Mouse (Mus musculus) heart, adult 2 months (tissue): ENCODE results near the gene A630095N17Rik.

ENCODE experiments used
- CTCF ChIP-seq: fragments of 200-600 bp; IDR thresholded peaks from 2 replicates; pipeline ENCODE4 v1.8.1; 2022; ENCODE audit warnings: antibody characterized with exemption, mild to moderate bottlenecking, moderate library complexity
- POLR2A ChIP-seq: fragments of 200-500 bp; IDR thresholded peaks from 2 replicates; pipeline ENCODE4 v1.6.1; 2011; ENCODE audit warnings: mild to moderate bottlenecking, low read depth, low read length, control low read depth; ENCODE audit not compliant: insufficient read depth

- TF ChIP-seq POLR2A (no peak), CTCF (no peak)
Observed at GRCm38 (mm10) chr1:75222926-75223325, 9.0 kb downstream of the A630095N17Rik start.
